Mouse (Mus musculus) lung, postnatal 0 days (tissue): ENCODE measurements at regions not wholly inside any gene's neighbourhood (a gene's known extent, or its start where the extent isn't known, plus 50 kb on each side); places are given as distances from the start of the nearest gene placed in this dataset.

Experiments used
- ATAC-seq: fragments of 200-750 bp; cut with Nextera tagmentation; 2 replicates; pipeline ENCODE4 v1.8.0; 2017; ENCODE audit warnings: moderate library complexity
- DNase-seq: peaks from one replicate; pipeline ENCODE4 v3.0.0-alpha.2; 2016; ENCODE audit warnings: low spot score
- H3K27ac ChIP-seq: fragments of 300-500 bp; sonication (generic); 2 replicates; pipeline ENCODE4 v1.5.1; 2014; ENCODE audit warnings: antibody characterized with exemption, mild to moderate bottlenecking, low read length, mixed read lengths
- H3K27me3 ChIP-seq: fragments of 300-500 bp; sonication (generic); replicated peaks from 2 replicates; pipeline ENCODE4 v1.6.1; 2014; ENCODE audit warnings: low read length, mixed read lengths; ENCODE audit not compliant: insufficient read depth
- H3K36me3 ChIP-seq: fragments of 300-500 bp; sonication (generic); 2 replicates; pipeline ENCODE4 v1.6.1; 2014; ENCODE audit warnings: low read length, mixed read lengths; ENCODE audit not compliant: insufficient read depth
- H3K4me1 ChIP-seq: fragments of 300-500 bp; sonication (generic); 2 replicates; pipeline ENCODE4 v1.6.1; 2014; ENCODE audit warnings: antibody characterized with exemption, low read depth, low read length, mixed read lengths; ENCODE audit not compliant: insufficient read depth
- H3K4me2 ChIP-seq: fragments of 300-500 bp; sonication (generic); replicated peaks from 2 replicates; pipeline ENCODE4 v1.6.1; 2014; ENCODE audit warnings: low read depth, mild to moderate bottlenecking, low read length, moderate library complexity, mixed read lengths
- H3K4me3 ChIP-seq: fragments of 300-500 bp; sonication (generic); 2 replicates; pipeline ENCODE4 v1.5.1; 2014; ENCODE audit warnings: low read depth, low read length
- H3K9ac ChIP-seq: fragments of 300-500 bp; sonication (generic); replicated peaks from 2 replicates; pipeline ENCODE4 v1.6.1; 2014; ENCODE audit warnings: low read depth, mild to moderate bottlenecking
- H3K9me3 ChIP-seq: fragments of 300-500 bp; sonication (generic); 2 replicates; pipeline ENCODE4 v1.6.1; 2016; ENCODE audit warnings: low read length, mixed read lengths
- CTCF ChIP-seq: IDR thresholded peaks from 2 replicates; pipeline ENCODE4 v1.5.1; 2016; ENCODE audit warnings: antibody characterized with exemption, mild to moderate bottlenecking
- EP300 ChIP-seq: IDR thresholded peaks from 2 replicates; pipeline ENCODE4 v1.6.1; 2016; ENCODE audit warnings: antibody characterized with exemption, mild to moderate bottlenecking, control low read depth
- WGBS: fragments of 180-500 bp; shearing (Covaris S2); extraction: QIAGEN DNeasy Blood & Tissue Kit; methylation state at CpG from one replicate; pipeline ENCODE4 v1.1.7; 2014; 5-methylcytosine and 5-hydroxymethylcytosine counted together

DNA sequence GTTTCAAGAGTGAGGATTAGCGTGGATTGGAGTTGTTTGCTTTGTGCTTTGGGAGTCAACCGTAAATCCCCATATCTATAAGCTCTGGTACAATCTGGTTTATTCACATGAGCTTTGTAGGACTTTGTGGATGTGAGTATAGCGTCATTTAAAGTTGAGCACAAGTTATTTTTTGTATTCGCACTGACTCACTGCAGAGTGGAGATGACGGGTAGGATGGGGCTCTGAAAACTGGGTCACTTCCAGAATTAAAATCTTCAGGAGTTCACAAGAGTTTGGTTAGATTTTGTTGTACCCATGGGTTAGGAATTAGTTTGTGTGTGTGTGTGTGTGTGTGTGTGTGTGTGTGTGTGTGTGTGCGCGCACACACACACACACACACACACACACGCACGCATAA is 345.7 kb upstream of the Kif2a start:
- H3K27ac ChIP-seq, result no peak overlapping the region
- no peak overlapping the region for H3K4me2 ChIP-seq
- ATAC-seq (no peak), DNase-seq (no peak)
- 87% methylated on average over 9 of the region's 9 CpGs for WGBS
- no peaks in the 10 kb centered on the region for H3K9me3 ChIP-seq
- H3K36me3 ChIP-seq, result no peaks in the 10 kb centered on the region
- no peak overlapping the region for H3K9ac ChIP-seq
- no peak overlapping the region for H3K4me3 ChIP-seq
- H3K4me1 ChIP-seq, result no peaks in the 10 kb centered on the region
- TF ChIP-seq EP300 (no peak), CTCF (no peak)
- no peaks in the 10 kb centered on the region for H3K27me3 ChIP-seq

DNA sequence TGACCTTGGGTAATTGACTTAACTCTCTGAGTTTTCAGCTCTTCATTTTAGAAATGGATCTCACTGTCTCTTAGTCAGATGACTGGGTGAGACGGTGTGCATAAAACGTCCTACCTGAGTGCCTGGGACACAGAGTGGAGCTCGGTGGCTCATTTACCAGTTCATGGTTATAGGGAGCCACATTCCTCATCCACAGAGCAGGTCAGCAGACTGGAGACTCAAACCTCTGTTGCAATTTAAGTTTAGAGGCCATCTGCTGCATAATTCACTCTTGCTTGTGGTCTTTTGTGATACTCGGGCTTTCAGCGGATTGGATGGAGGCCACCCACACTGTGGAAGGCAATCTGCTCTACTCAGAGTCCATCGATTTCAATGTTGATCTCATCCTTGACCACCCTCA is 343.8 kb upstream of the Kif2a start:
- Histone ChIP-seq H3K27me3 (no peaks in the 10 kb centered on the region), H3K27ac (no peak overlapping the region), H3K4me1 (no peaks in the 10 kb centered on the region), H3K4me2 (no peak overlapping the region), H3K9me3 (no peaks in the 10 kb centered on the region), H3K4me3 (no peak overlapping the region), H3K9ac (no peak overlapping the region), H3K36me3 (no peaks in the 10 kb centered on the region)
- DNase-seq (no peak), ATAC-seq (no peak)
- whole genome bisulfite sequencing, result 80% methylated on average over 6 of the region's 6 CpGs
- no peak for TF ChIP-seq EP300
- TF ChIP-seq CTCF, result no peak

DNA sequence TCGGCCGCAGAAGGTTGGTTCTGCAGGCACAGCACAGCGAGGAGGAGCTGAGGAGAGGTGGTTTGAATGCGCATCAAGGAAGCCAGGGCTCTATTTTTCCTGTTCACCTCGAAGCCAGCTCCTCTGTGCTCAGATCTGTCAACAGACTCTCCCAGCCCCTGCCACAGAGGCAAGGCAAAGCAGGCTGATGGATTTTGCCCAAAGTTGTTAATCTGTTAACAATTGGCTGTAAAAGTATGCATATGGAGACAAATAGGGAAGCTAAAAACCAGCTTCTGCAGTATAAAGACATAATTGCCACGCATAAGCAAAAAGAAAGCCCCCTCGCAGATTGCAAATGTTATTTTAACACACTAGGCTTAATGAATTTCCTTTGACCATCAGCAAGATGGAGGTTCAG is 343.3 kb upstream of the Kif2a start:
- TF ChIP-seq EP300, result no peak
- TF ChIP-seq CTCF, result no peak
- Histone ChIP-seq H3K4me3 (no peak overlapping the region), H3K9ac (no peak overlapping the region), H3K9me3 (no peaks in the 10 kb centered on the region), H3K27ac (no peak overlapping the region), H3K4me1 (no peaks in the 10 kb centered on the region), H3K4me2 (no peak overlapping the region), H3K27me3 (no peaks in the 10 kb centered on the region), H3K36me3 (no peaks in the 10 kb centered on the region)
- no peak for DNase-seq
- ATAC-seq, result no peak
- WGBS, result 76% methylated on average over 7 of the region's 7 CpGs

DNA sequence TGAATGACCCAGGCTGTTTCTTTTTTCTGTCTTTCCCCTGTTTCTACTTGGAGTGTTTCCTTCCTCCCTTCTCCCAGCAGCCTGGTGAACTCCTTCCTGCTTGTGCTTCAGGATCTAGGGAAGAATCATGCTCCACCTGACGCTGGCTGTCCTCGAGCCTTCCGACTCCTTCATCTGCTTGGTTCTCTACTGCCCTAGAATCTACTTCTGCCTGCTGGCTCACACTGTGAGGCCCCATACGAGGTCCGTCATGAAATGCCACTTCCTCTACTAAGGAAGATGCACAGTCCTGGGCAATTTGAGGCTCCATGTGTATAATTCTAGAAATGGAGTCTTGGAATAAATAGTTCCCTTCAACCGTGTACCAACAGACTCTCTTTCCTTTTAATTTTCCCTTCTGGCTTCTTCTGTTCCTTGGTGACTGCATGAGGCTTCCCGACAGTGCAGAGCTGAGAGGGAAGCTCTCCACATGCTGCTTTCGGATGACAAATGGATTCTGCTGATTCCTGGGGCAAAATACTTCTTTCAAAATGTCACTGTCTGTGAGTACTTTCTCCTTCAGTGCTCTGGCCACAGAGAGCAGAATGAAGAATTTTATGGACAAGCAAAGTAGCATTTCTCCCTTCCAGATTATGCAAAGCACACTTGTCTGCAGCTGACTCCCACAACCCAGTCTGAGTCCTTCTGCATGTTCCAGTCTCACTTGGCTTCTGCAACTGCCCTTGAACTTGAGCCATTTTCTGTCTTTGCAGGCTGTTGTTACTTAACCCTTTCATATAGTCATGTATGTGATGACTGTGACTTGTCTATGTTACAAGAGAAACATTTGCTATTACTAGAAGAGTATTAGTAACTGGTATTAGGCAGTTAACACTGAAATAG is 341.1 kb upstream of the Kif2a start:
- no peak overlapping the region for H3K4me3 ChIP-seq
- no peak overlapping the region for H3K4me2 ChIP-seq
- WGBS, result 56% methylated on average over 8 of the region's 8 CpGs
- DNase-seq (peak; percentile 70), ATAC-seq (peak; percentile 60)
- H3K27me3 ChIP-seq, result no peaks in the 10 kb centered on the region
- H3K27ac ChIP-seq, result 0 out of 2 replicates have a peak overlapping the region, but pooled peaks have one; percentile 6
- TF ChIP-seq CTCF, result no peak
- TF ChIP-seq EP300, result no peak
- H3K9ac ChIP-seq, result no peak overlapping the region
- no peaks in the 10 kb centered on the region for H3K36me3 ChIP-seq
- no peaks in the 10 kb centered on the region for H3K9me3 ChIP-seq
- H3K4me1 ChIP-seq, result no peaks in the 10 kb centered on the region

DNA sequence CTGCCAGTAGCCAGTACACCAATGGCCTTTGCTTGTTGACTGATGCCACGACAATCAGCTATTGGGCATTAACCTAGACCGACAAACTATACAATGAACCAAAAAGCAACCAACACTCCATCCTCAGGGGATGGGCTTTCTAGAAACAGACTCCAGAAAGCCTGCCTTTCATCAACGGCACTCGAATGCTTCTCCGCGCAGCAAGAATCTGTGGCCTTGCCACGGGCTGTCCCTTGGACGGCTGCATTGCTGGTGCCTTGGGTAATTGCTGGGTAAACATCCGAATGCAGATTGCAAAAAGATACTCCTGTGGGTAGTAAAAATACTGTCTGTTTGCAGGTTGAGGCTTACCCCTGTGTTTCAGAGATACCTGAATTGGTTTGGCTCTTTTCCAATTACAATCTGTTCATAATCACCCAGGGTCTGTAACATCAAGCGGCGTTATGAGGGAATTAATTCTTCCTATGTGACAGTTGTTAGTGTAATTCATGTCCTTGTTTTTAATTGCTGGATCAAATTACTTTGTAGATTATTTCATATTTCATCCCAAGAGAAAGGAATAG is 319.0 kb upstream of the Kif2a start:
- Histone ChIP-seq H3K9me3 (no peaks in the 10 kb centered on the region), H3K4me2 (no peak overlapping the region), H3K9ac (no peak overlapping the region), H3K4me1 (no peaks in the 10 kb centered on the region; the same call in 1 of the 2 replicates), H3K27ac (no peak overlapping the region), H3K36me3 (no peaks in the 10 kb centered on the region), H3K4me3 (no peak overlapping the region), H3K27me3 (no peaks in the 10 kb centered on the region)
- no peak for ATAC-seq
- no peak for DNase-seq
- no peak for TF ChIP-seq EP300
- no peak for TF ChIP-seq CTCF
- 38% methylated on average over 11 of the region's 11 CpGs for WGBS

DNA sequence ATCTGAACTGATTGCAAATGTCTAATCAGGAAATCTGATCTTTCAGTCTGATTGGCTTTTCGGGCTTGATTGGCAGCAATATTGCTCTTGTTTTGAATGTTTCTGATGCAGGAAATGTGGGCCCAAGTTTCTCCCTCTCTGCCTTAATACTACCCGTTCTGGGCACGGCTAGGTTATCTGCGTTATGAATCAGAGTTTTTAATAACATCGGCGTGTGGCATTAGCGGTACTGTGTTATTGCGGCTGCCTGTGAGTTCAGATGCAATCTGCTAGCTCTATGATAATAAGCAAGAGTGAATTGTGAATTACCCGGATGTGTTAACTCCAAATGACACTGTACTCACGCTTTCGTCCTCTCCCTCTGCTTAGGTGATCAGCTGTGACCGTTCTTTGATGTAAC is 316.2 kb upstream of the Kif2a start:
- Histone ChIP-seq H3K36me3 (no peaks in the 10 kb centered on the region), H3K9ac (no peak overlapping the region), H3K4me3 (no peak overlapping the region), H3K4me1 (no peaks in the 10 kb centered on the region; the same call in 1 of the 2 replicates), H3K4me2 (no peak overlapping the region), H3K27me3 (no peaks in the 10 kb centered on the region), H3K9me3 (no peaks in the 10 kb centered on the region), H3K27ac (no peak overlapping the region)
- WGBS, result 90% methylated on average over 12 of the region's 12 CpGs
- DNase-seq (no peak), ATAC-seq (no peak)
- TF ChIP-seq EP300 (no peak), CTCF (no peak)
